Mouse (Mus musculus): ENCODE results near the gene Lmbr1l.

Lmbr1l gene

DNA sequence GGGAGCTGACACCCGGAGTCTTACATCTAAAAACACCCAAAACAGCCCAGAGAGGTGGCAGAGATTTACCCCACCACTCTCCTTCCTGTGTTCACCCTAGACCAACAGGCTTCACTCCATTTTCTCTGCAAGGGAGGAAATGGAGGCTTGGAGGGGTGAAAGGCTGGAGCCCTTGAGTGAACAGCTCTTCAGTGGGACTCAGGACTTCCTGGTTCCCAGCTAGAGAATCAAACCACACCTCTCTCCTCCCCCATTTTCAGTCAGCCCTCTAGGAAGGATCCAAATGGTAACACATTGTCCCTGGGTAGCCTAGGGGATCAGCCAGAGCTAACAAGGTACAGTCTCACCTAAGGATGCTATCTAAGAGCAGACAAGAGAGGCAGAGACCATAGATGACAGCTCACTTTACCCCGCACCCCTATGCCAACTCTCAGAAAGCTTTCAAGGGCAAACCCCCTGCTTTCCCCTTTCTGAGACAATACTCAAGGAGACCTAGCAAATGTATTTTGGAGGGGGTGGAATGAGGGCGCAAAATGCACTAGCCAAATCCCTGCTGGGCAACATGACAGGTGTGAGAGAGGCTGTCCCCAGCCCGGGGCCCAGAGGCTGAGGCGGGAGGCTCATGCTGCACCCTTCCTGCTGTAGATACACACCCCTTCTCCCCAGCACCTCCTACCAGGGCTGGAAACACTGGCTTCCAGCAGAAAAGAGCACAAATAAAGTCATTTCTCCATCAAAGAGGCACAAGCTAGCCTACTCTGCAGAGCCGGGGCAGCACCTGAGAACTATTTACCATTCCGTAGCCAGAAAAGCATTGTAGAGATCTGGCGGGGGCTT lies 48.5 kb downstream of the Lmbr1l start:
- no peak for DNase-seq (ENCODE audit: low spot score)

DNA sequence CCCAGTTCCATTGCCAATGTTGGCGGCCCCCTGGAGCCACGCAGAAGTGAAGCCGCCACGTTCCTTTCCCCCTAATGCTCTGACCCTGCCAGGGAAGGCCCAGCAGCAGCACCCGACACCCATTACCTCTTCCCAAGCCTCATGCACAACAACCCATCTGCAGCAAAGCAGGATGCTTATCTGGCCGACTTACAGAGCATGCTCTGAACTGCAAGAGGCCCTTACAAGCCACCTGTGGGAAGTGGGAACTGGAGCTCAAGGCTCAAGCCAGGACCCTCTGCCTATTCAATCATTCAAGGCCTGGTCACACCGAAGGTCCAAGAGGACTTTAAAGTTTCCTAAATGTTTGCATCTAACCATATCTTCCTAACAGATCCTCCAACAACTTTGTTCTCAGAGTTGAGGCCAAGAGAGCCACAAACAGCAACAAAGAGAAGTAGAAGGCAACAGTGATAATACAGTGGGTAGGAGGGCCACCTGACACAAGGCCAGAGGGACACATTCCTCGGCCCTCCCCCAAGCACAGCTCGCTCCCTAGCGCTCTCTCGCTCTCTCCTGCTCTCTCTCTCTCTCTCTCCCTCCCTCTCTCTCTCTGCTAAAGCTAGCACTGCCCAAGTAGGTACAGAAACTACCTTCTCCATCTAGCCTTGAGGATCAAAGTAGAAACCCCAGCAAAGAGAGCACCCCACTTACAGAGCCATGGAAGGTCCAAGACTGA lies 49.5 kb downstream of the Lmbr1l start:
- no peak for DNase-seq (ENCODE audit: low spot score)

DNA sequence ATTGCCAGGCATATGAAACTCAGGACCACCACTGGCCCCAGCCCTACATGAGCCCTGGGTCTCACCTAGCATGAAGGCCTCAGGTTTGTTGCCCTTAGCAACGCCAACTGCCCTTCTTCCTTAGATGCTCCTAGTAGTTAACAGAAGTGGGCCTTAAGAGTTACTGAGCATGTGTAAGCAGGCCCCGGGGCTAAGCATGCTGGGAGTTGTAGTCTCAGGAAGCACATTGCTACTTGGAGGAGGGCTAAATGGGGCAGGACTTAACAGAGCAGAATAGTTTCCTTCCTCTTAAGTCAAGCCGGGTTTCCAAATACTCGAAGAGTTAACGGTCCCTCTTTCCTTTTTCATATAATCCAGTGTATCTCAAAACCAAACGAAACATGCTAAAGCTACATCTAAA lies 50.7 kb downstream of the Lmbr1l start:
- no peak for DNase-seq (ENCODE audit: low spot score)

DNA sequence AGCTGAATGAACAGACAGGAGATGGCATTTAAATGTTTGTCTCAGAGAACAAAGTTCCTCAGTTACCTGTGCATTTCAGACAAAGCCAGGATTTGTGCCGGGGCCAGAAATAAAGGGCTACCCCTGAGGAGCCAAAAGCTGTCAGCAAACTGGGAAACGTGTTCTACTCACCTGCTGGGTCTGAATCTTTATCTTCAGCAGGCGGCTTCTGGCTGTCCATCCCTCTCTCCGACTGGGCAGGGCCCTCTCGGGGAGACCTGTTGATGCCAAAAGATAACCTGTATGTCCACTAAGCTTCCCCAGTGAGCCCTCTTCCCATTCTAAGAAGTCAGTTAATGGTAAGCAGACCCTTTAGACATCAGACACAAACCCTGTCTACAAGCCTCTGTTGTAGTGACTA lies 51.5 kb downstream of the Lmbr1l start:
- no peak for DNase-seq (ENCODE audit: low spot score)

DNA sequence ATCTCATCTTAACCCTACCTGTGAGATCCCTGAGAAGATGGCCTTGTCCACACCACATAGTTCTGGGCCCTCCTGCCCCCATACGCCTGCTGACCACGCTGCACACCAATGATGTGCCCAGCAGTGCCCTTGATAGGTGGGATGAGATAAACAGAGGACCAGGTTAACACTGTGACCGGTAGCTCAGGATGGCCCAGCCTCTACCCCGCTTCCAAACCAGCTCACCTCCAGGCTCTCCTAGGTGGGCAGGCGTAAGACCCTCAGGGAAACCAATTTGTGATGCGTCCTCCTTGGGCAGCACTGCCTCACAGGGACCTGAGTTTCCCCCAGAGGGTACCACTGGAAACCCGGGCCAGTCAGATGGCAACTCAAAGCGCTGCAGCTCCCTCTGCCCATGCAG lies 52.3 kb downstream of the Lmbr1l start:
- no peak for DNase-seq (ENCODE audit: low spot score)

DNA sequence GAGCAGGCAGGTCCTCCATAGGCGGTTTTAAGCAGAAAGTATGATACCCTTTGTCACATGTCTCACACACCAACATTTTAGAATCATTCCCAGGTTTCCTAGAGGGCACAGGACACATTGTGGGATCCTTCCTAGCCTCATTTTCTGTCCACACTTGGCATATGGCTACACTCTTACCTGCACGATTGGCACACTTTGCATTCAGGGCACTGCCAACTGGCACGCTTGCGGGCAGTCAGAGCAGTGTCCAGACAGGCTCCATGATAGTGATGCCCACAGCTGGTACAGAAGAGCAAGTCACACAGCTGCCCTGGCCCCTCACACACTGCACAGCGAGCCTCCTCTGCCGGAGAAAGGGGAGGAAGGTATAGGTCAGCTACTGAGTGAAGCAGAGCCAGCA lies 53.1 kb downstream of the Lmbr1l start:
- DNase-seq (ENCODE audit: low spot score) = no peak

DNA sequence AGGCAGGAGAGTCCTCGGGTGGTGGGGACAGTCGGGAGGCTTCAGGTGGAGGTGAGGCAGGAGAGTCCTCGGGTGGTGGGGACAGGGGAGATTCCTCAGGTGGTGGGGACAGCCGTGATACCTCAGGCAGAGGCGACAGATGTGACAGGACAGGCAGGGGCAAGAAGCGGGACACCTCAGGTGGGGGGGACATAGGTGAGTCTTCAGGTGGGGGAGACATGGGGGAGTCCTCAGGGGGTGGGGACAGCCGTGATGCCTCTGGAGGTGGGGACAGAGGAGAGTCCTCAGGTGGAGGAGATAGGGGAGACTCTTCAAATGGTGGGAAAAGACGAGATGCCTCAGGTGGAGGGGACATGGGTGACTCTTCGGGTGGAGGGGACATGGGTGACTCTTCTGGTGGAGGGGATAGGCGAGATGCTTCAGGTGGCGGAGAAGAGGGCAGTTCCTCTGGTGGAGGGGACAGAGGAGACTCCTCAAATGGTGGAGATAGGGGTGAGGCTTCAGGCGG lies 54.5 kb downstream of the Lmbr1l start:
- DNase-seq (ENCODE audit: low spot score) = no peak

- no peak for DNase-seq (ENCODE audit: low spot score)
Measured at GRCm38 (mm10) chr15:98861701-98862410, 56.2 kb downstream of the Lmbr1l start.

DNA sequence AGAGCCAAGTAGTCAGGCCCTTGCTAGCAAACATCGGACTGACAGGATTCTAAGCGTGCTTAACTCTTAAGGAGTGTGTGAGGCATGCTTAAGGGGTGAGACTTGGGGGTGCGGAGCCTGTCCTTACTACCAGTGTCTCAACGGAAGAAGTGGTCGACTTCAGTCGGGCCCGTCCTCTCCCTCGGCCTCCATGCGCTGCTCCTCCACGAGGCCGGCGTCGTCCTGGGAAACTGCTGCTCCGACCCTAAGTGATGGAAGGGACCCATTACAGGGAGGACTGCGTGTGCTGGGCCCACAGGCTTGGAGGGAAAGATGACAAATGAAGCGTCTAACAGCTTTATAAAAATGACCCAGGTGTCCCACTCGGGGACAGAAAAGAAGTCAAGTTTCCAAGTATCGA lies 57.1 kb downstream of the Lmbr1l start:
- no peak for DNase-seq (ENCODE audit: low spot score)

DNA sequence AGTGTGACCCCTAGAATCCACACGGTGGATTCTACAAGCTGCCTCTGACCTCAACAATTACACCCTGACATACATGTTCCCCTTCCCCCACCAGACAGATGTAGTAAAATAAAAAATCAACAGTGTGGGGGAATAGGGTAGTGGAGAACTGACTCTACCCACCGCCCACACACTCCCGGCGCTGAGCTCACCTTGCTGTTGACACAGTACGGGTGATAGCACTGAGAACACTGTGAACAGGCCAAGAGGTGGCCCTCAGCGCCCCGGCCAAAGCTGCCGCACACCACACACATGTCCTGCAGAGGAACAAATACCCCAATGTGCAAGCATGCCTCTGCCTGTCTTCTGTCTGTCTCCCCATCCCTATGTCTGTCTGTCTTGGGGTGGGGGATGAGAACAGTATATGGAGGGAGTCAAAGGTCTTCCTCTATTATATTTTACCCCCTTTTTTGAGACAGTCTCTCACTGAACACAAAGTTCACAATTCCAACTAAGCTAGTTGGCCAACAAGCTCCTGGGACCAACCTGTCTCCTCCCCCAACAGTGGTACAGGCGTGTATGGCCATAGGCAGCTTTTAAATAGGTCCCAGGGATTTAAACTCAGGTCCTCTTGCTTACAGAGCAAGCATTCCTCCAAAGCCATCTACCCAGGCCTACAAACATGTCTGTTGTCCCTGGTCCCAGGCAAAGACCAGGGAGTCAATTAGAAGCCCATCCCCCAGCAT lies 58.5 kb downstream of the Lmbr1l start:
- DNase-seq (ENCODE audit: low spot score) = no peak

GRCm38 (mm10) chr15:98854214-98854613 lies 63.8 kb downstream of the Lmbr1l start:
- DNase-seq (ENCODE audit: low spot score) = no peak
